Mouse (Mus musculus) myocyte (in vitro differentiated cells): ENCODE measurements around the gene Nup214. TPM values are rescaled to one million over a fixed set of nuclear protein-coding genes. Genes with fewer than 3 reads are reported as not detected.
A peak's percentile ranks its signal among the peaks of the same experiment; 100 is the strongest.

Experiments
- H3K27me3 ChIP-seq: one replicate; pipeline ENCODE4 v1.6.1; 2011; ENCODE audit not compliant: control insufficient read depth, insufficient read depth, insufficient read length
- H3K36me3 ChIP-seq: one replicate; pipeline ENCODE4 v1.6.1; 2011; ENCODE audit not compliant: control insufficient read depth, insufficient read depth
- H3K4me2 ChIP-seq: one replicate; pipeline ENCODE4 v1.6.1; 2011; ENCODE audit warnings: low read depth, control low read depth
- H3K4me3 ChIP-seq: one replicate; pipeline ENCODE4 v1.5.1; 2011; ENCODE audit warnings: mild to moderate bottlenecking, control low read depth, moderate library complexity
- H3K79me2 ChIP-seq: one replicate; pipeline ENCODE4 v1.6.1; 2011; ENCODE audit not compliant: control insufficient read depth, insufficient read depth
- H3ac ChIP-seq: one replicate; pipeline ENCODE4 v1.6.1; 2011; ENCODE audit not compliant: control insufficient read depth, insufficient read length
- CEBPB ChIP-seq: IDR thresholded peaks from 2 replicates; pipeline ENCODE4 v1.6.1; 2011; ENCODE audit warnings: mild to moderate bottlenecking, moderate library complexity; ENCODE audit not compliant: poor library complexity, insufficient read depth, severe bottlenecking
- E2F4 ChIP-seq: IDR thresholded peaks from one replicate; pipeline ENCODE4 v1.6.1; 2011; ENCODE audit warnings: mild to moderate bottlenecking, control low read depth, moderate library complexity; ENCODE audit not compliant: insufficient read depth
- MAX ChIP-seq: IDR thresholded peaks from one replicate; pipeline ENCODE4 v1.6.1; 2011; ENCODE audit warnings: low read depth, mild to moderate bottlenecking, control low read depth
- MYOD1 ChIP-seq, 3 experiments: IDR thresholded peaks; one replicate each; pipeline ENCODE4 v1.6.1; 2011; ENCODE audit warnings: control low read depth in 2 of 3, low read depth in 2 of 3, mild to moderate bottlenecking in 2 of 3, moderate library complexity in 1 of 3; ENCODE audit not compliant: insufficient read length in 2 of 3, control insufficient read depth in 1 of 3
- MYOG ChIP-seq, 3 experiments: IDR thresholded peaks; one replicate each; pipeline ENCODE4 v1.6.1; 2011; ENCODE audit warnings: control low read depth in 2 of 3, low read depth in 2 of 3, mild to moderate bottlenecking in 2 of 3; ENCODE audit not compliant: insufficient read length in 2 of 3, control insufficient read depth in 1 of 3, insufficient read depth in 1 of 3
- POLR2A ChIP-seq: IDR thresholded peaks from one replicate; pipeline ENCODE4 v1.6.1; 2011; ENCODE audit warnings: low read depth, mild to moderate bottlenecking, control low read depth, moderate library complexity; ENCODE audit not compliant: insufficient read length
- POLR2AphosphoS2 ChIP-seq: IDR thresholded peaks from one replicate; pipeline ENCODE4 v1.6.1; 2011; ENCODE audit warnings: low read depth, control low read depth; ENCODE audit not compliant: insufficient read length
- REST ChIP-seq: IDR thresholded peaks from one replicate; pipeline ENCODE4 v1.6.1; 2011; ENCODE audit warnings: mild to moderate bottlenecking, control low read depth, moderate library complexity; ENCODE audit not compliant: insufficient read depth, insufficient read length
- SRF ChIP-seq: IDR thresholded peaks from one replicate; pipeline ENCODE4 v1.6.1; 2011; ENCODE audit warnings: low read depth; ENCODE audit not compliant: control insufficient read depth, insufficient read length
- TCF12 ChIP-seq: IDR thresholded peaks from one replicate; pipeline ENCODE4 v1.6.1; 2011; ENCODE audit warnings: mild to moderate bottlenecking, control low read depth; ENCODE audit not compliant: poor library complexity, insufficient read depth, severe bottlenecking
- TCF3 ChIP-seq: IDR thresholded peaks from one replicate; pipeline ENCODE4 v1.6.1; 2011; ENCODE audit warnings: low read depth, control low read depth; ENCODE audit not compliant: insufficient read length
- USF1 ChIP-seq: IDR thresholded peaks from one replicate; pipeline ENCODE4 v1.6.1; 2011; ENCODE audit warnings: low read depth, mild to moderate bottlenecking, control low read depth, moderate library complexity
- polyA plus RNA-seq: library from polyadenylated mRNA; unstranded; fragments of >200 nt; fragmentation: generic; extraction: Trizol; gene quantifications from one replicate; pipeline ENCODE4 v1.2.1, GENCODE M21; 2012; ENCODE audit warnings: missing spikeins

Nup214 gene
- polyA plus RNA-seq, 1 experiment = 26.3 TPM

DNA sequence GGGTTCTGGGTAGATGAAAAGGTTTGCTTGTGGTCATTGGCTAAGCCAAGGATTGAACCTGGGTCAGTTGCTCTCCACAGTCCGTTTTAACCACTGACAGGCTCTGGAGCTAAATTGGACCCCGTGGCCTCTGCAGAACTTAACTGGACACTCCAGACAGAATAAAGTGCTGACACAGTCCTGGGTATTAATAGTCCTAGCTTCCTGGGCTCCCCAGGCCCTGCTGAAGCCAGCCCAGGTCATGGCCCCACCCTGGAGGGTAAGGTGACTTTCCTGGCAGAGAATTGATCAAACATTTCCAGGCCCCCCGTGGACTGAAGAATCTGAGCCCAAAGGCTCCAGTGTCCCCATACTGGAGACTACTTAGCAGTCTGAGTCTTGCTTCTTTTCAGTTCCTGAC is 117.7 kb downstream of the Nup214 start:
- no peaks in the 10 kb centered on the region for H3K79me2 ChIP-seq
- TF ChIP-seq CEBPB = no peak
- TF ChIP-seq MYOG (IDR thresholded peaks at IDR 0.05; ENCODE audit: control insufficient read depth in 1 of 3, insufficient read depth in 1 of 3, insufficient read length in 2 of 3, low read depth in 2 of 3) = no peak
- no peak for TF ChIP-seq SRF
- no peak for TF ChIP-seq REST
- TF ChIP-seq TCF12 = no peak
- no peak for TF ChIP-seq MYOD1 (IDR thresholded peaks at IDR 0.05; ENCODE audit: control insufficient read depth in 1 of 3, insufficient read length in 2 of 3, low read depth in 2 of 3)
- TF ChIP-seq USF1 = no peak
- no peak for TF ChIP-seq POLR2AphosphoS2
- no peak for TF ChIP-seq TCF3
- TF ChIP-seq E2F4 = no peak
- no peak for TF ChIP-seq POLR2A
- no peak for TF ChIP-seq MAX
- peaks cover 11% of the 10 kb centered on the region for H3K27me3 ChIP-seq

DNA sequence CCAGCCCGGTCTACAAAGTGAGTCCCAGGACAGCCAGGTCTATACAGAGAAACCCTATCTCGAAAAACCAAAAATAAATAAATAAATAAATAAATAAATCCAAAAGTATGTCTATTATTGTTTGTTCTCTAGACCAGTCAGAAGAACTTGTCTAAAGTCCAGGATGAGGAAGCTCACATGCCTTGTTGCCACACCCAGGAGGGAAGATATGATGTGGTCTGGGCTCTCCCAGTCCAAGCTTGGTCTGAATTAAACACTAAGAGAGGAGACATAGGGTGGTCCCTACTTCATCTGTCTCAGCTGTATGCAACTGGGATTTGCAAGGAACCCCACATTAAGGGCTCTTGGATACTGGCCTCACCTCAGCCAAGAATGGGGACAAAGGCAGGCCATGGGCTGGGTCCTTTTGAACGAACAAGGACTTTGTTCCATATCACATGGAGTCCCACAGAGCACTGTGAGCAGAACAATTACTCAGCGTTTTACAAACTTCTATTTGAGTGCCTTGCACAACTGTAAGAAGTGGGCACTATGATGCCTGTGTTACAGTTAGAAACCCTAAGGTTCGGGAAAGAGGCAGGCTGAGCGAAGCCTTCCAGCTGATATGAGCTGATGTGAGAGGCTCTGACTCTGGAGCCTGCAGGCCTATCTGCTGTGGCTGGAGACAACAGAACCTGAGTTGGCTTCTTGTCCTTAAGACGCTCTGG is 119.9 kb downstream of the Nup214 start:
- H3K4me3 ChIP-seq = no peak overlapping the region
- H3K27me3 ChIP-seq = peaks cover 9% of the 10 kb centered on the region
- TF ChIP-seq USF1 (no peak), MYOG (IDR thresholded peaks at IDR 0.05; ENCODE audit: control insufficient read depth in 1 of 3, insufficient read depth in 1 of 3, insufficient read length in 2 of 3, low read depth in 2 of 3) (no peak), E2F4 (no peak), SRF (no peak), CEBPB (no peak), TCF3 (no peak), TCF12 (no peak), POLR2AphosphoS2 (no peak), REST (no peak)
- no peaks in the 10 kb centered on the region for H3K36me3 ChIP-seq
- no peak overlapping the region for H3ac ChIP-seq
- H3K4me2 ChIP-seq = no peak overlapping the region
- no peaks in the 10 kb centered on the region for H3K79me2 ChIP-seq

More for the DNA sequence above, 117.7 kb downstream of the Nup214 start:
- Histone ChIP-seq H3K4me2 (no peak overlapping the region), H3ac (no peak overlapping the region), H3K4me3 (no peak overlapping the region), H3K36me3 (no peaks in the 10 kb centered on the region)

DNA sequence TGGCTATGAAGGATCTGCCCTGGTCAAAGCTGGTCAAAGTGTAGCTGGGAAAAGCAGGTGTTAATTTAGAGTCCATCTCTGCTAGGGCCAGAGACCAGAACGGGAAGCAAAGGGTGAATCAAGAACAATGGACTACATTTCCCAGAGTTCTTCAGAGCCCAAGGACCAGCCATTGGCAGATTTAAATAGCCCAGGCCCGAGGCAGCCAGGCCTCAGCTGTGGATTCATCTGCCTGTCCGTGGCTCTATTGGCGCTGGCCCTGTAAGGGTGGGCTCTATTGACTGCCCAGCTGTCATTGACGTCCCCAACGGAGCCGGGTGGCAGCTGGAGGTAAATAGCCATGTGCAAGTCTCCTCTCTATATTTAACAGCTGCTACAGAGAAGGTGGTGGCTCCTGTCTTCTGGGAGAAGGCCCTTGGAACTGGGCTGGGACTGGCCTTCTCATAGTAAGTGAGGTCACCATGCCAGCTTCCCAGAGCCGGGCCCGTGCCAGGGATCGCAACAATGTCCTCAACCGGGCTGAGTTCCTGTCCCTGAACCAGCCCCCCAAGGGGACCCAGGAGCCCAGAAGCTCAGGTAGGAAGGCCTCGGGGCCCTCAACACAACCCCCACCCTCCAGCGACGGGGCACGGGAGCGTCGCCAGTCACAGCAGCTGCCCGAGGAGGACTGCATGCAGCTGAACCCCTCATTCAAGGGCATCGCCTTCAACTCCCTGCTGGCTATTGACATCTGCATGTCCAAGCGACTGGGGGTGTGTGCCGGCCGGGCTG is 121.3 kb downstream of the Nup214 start, which contains the start of gene Plpp7:
Gene Plpp7, plus strand, starts transcription at position 178 of the 771 bp plus-strand sequence.
- no peaks in the 10 kb centered on the region for H3K36me3 ChIP-seq
- peaks cover 9% of the 10 kb centered on the region for H3K27me3 ChIP-seq
- no peaks in the 10 kb centered on the region for H3K79me2 ChIP-seq
- TF ChIP-seq POLR2A (peak; percentile 45), MYOG (IDR thresholded peaks at IDR 0.05; ENCODE audit: control insufficient read depth in 1 of 3, insufficient read depth in 1 of 3, insufficient read length in 2 of 3, low read depth in 2 of 3) (peak; percentile 91 to 98 (median 96)), TCF3 (peak; percentile 63), CEBPB (no peak), TCF12 (peak; percentile 85), MAX (no peak), MYOD1 (IDR thresholded peaks at IDR 0.05; ENCODE audit: control insufficient read depth in 1 of 3, insufficient read length in 2 of 3, low read depth in 2 of 3) (peak; percentile 83 to 91 (median 90))
- H3K4me3 ChIP-seq = peak within 1 kb of the TSS; percentile 31
- H3K4me2 ChIP-seq = peak within 1 kb of the TSS; percentile 69
- H3ac ChIP-seq = peak within 1 kb of the TSS; percentile 0

DNA sequence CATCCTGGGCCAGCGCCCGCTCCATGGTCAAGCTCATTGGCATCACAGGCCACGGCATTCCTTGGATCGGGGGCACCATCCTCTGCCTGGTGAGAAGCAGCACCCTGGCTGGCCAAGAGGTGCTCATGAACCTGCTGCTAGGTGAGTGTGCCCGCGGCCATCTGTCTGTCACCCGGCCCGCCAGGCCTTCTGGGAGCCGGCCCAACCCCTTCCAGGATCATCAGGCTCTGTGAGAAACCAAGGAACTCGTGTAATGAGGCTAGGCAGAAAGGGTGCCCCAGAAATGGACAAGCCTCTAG is 121.8 kb downstream of the Nup214 start:
- Histone ChIP-seq H3K79me2 (no peaks in the 10 kb centered on the region), H3K36me3 (no peaks in the 10 kb centered on the region), H3K27me3 (peaks cover 9% of the 10 kb centered on the region), H3ac (peak overlapping the region; percentile 0), H3K4me3 (peak overlapping the region; percentile 31), H3K4me2 (peak overlapping the region; percentile 69)
- TF ChIP-seq MYOG (IDR thresholded peaks at IDR 0.05; ENCODE audit: control insufficient read depth in 1 of 3, insufficient read depth in 1 of 3, insufficient read length in 2 of 3, low read depth in 2 of 3) = no peak
- TF ChIP-seq CEBPB = no peak
- no peak for TF ChIP-seq POLR2A
- no peak for TF ChIP-seq TCF3
- TF ChIP-seq E2F4 = no peak
- no peak for TF ChIP-seq MYOD1 (IDR thresholded peaks at IDR 0.05; ENCODE audit: control insufficient read depth in 1 of 3, insufficient read length in 2 of 3, low read depth in 2 of 3)
- TF ChIP-seq SRF = no peak
- TF ChIP-seq TCF12 = no peak
- no peak for TF ChIP-seq MAX
- no peak for TF ChIP-seq REST
- no peak for TF ChIP-seq USF1
- no peak for TF ChIP-seq POLR2AphosphoS2

DNA sequence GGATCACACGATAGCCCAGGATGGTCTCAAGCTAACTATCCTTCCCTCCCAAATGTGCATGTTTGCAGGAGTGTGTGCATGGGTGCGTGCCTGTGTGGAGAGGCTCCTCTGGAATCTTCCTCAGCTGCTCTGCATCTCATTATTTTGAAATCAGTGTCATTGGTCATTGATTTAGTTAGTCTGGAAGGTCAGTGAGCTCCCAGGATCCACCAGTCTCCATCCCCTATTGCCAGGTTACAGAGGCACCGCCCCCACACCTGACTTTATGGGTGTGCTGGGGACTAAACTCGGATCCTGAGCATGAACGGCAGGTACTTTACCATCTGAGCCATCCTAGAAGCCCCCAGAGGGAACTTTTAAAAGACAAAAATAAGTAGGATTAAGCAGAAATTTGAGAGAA is 128.7 kb downstream of the Nup214 start:
- Histone ChIP-seq H3K79me2 (peaks cover 3% of the 10 kb centered on the region), H3K4me2 (peak overlapping the region; percentile 21), H3K4me3 (no peak overlapping the region), H3K27me3 (peaks cover 35% of the 10 kb centered on the region), H3ac (no peak overlapping the region), H3K36me3 (no peaks in the 10 kb centered on the region)
- TF ChIP-seq TCF3 (no peak), REST (no peak), CEBPB (no peak), MYOD1 (IDR thresholded peaks at IDR 0.05; ENCODE audit: control insufficient read depth in 1 of 3, insufficient read length in 2 of 3, low read depth in 2 of 3) (no peak), SRF (no peak), TCF12 (no peak), POLR2A (no peak), USF1 (no peak), MAX (no peak), POLR2AphosphoS2 (no peak)
